Mouse (Mus musculus) ES-E14 (cell line): Measurements from ENCODE around the gene Scrn1.

ENCODE experiments used
- CHD2 ChIP-seq: IDR thresholded peaks from 2 replicates; pipeline ENCODE4 v1.6.1; 2014; ENCODE audit warnings: mild to moderate bottlenecking, low read depth, low read length, inconsistent platforms
- HCFC1 ChIP-seq: IDR thresholded peaks from 2 replicates; pipeline ENCODE4 v1.6.1; 2012; ENCODE audit warnings: low read length, inconsistent platforms, borderline replicate concordance; ENCODE audit not compliant: insufficient read depth
- MAFK ChIP-seq: IDR thresholded peaks from 2 replicates; pipeline ENCODE4 v1.6.1; 2014; ENCODE audit warnings: mild to moderate bottlenecking, low read depth, low read length, inconsistent platforms; ENCODE audit not compliant: insufficient read depth
- ZC3H11A ChIP-seq: IDR thresholded peaks from 2 replicates; pipeline ENCODE4 v1.6.1; 2012; ENCODE audit warnings: low read depth, mild to moderate bottlenecking, inconsistent platforms, low read length, borderline replicate concordance
- ZNF384 ChIP-seq: IDR thresholded peaks from 2 replicates; pipeline ENCODE4 v1.6.1; 2012; ENCODE audit warnings: low read depth, low read length, inconsistent platforms

GRCm38 (mm10) chr6:54597711-54598110 is 31.4 kb upstream of the Scrn1 start:
- TF ChIP-seq CHD2 = no peak
- TF ChIP-seq ZC3H11A = no peak
- TF ChIP-seq MAFK = no peak
- no peak for TF ChIP-seq HCFC1
- TF ChIP-seq ZNF384 = no peak
